Comparison of ENCODE assay signal across 33 mouse cellular contexts in the genomic region with DNA sequence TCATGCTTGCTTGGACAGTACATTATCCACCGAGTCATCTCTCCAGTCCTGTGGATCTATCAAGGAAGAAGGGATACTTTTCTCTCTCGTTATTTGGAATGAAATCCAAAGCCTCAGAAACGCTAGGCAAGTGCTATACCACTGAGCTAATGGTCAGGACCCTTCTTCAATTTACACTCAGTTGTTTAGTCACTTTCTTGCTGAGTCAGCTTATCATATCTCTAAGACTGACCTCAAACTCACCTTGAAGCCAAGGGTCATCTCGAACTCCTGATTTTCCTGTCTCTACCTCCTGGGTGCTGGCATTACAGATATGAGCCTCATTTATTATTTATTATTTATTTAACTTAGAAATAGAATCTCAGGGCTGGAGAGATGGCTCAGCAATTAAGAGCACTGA. TPM values are rescaled to one million over a fixed set of nuclear protein-coding genes. Genes with fewer than 3 reads are reported as not detected.
"Had no signal": no experiment of that assay in that cellular context is flagged by ENCODE, and none has a peak within 500 bp of the region (broad histone marks: within the 10 kb centered on the region; RNA-seq: fewer than 3 reads in every experiment).

No protein-coding gene starts in this region.

- DNase-seq: left cerebral cortex, postnatal 4 days; liver; liver, embryonic 13.5 days; liver, postnatal 0 days; lung, adult 18-20 months; lung, adult 2 months; lung, embryonic 14.5 days; lung, postnatal 14 days; lung, postnatal 36 days; lung, postnatal 4 days; midbrain, embryonic 14.5 days had no signal

- H3K9ac ChIP-seq: limb, embryonic 12.5 days; limb, embryonic 13.5 days; limb, embryonic 15.5 days; liver, embryonic 12.5 days; liver, embryonic 13.5 days; liver, embryonic 14.5 days; liver, embryonic 15.5 days; liver, postnatal 0 days; lung, embryonic 14.5 days; lung, embryonic 15.5 days; midbrain, embryonic 12.5 days; midbrain, embryonic 13.5 days; midbrain, embryonic 15.5 days; neural tube, embryonic 12.5 days had no signal

- H3K4me3 ChIP-seq: limb, embryonic 10.5 days; limb, embryonic 12.5 days; limb, embryonic 13.5 days; limb, embryonic 15.5 days; liver, embryonic 12.5 days; liver, embryonic 13.5 days; liver, embryonic 15.5 days; lung, embryonic 15.5 days; megakaryocyte, embryonic 14.5 days; midbrain, embryonic 10.5 days; midbrain, embryonic 12.5 days; midbrain, embryonic 13.5 days; midbrain, embryonic 15.5 days; myocyte; neural tube, embryonic 12.5 days had no signal

- H3K4me2 ChIP-seq: limb, embryonic 12.5 days; limb, embryonic 13.5 days; limb, embryonic 15.5 days; liver, embryonic 11.5 days; liver, embryonic 12.5 days; liver, embryonic 13.5 days; liver, embryonic 15.5 days; lung, embryonic 14.5 days; lung, embryonic 15.5 days; midbrain, embryonic 11.5 days; midbrain, embryonic 12.5 days; midbrain, embryonic 13.5 days; midbrain, embryonic 15.5 days; neural tube, embryonic 12.5 days had no signal

- H3K27ac ChIP-seq: limb, embryonic 10.5 days; limb, embryonic 12.5 days; limb, embryonic 13.5 days; limb, embryonic 15.5 days; liver, embryonic 12.5 days; liver, embryonic 13.5 days; liver, embryonic 14.5 days; liver, embryonic 15.5 days; lung, embryonic 15.5 days; macrophage; midbrain, embryonic 10.5 days; midbrain, embryonic 12.5 days; midbrain, embryonic 13.5 days; midbrain, embryonic 15.5 days; neural tube, embryonic 12.5 days had no signal

- H3K36me3 ChIP-seq: limb, embryonic 10.5 days; limb, embryonic 12.5 days; limb, embryonic 13.5 days; limb, embryonic 15.5 days; liver, embryonic 12.5 days; liver, embryonic 13.5 days; liver, embryonic 15.5 days; lung, embryonic 15.5 days; midbrain, embryonic 10.5 days; midbrain, embryonic 12.5 days; midbrain, embryonic 13.5 days; midbrain, embryonic 15.5 days; neural tube, embryonic 12.5 days had no signal

- H3K27me3 ChIP-seq: limb, embryonic 12.5 days; limb, embryonic 13.5 days; limb, embryonic 15.5 days; liver, embryonic 13.5 days; liver, embryonic 15.5 days; lung, embryonic 15.5 days; midbrain, embryonic 12.5 days; midbrain, embryonic 13.5 days; midbrain, embryonic 15.5 days; neural tube, embryonic 12.5 days had no signal

- H3K9me3 ChIP-seq: limb, embryonic 10.5 days; limb, embryonic 12.5 days; limb, embryonic 15.5 days; liver, embryonic 12.5 days; liver, embryonic 13.5 days; liver, embryonic 15.5 days; lung, embryonic 15.5 days; midbrain, embryonic 10.5 days; midbrain, embryonic 12.5 days; midbrain, embryonic 13.5 days; midbrain, embryonic 15.5 days; neural tube, embryonic 12.5 days had no signal

- ATAC-seq: liver, embryonic 12.5 days; liver, postnatal 0 days; lung, postnatal 0 days; midbrain, embryonic 13.5 days; midbrain, embryonic 15.5 days; midbrain, embryonic 16.5 days had no signal

- H3K4me1 ChIP-seq: liver, embryonic 12.5 days; liver, embryonic 13.5 days; liver, embryonic 15.5 days; midbrain, embryonic 15.5 days had no signal

RNA-seq across cellular contexts. Expression of a gene that starts 25.5 kb away (rescaled TPM):
- total RNA-seq: megakaryocyte-erythroid progenitor cell, adult 5-6 weeks; monocyte, adult 5-6 weeks had no signal
